In the genomic region with DNA sequence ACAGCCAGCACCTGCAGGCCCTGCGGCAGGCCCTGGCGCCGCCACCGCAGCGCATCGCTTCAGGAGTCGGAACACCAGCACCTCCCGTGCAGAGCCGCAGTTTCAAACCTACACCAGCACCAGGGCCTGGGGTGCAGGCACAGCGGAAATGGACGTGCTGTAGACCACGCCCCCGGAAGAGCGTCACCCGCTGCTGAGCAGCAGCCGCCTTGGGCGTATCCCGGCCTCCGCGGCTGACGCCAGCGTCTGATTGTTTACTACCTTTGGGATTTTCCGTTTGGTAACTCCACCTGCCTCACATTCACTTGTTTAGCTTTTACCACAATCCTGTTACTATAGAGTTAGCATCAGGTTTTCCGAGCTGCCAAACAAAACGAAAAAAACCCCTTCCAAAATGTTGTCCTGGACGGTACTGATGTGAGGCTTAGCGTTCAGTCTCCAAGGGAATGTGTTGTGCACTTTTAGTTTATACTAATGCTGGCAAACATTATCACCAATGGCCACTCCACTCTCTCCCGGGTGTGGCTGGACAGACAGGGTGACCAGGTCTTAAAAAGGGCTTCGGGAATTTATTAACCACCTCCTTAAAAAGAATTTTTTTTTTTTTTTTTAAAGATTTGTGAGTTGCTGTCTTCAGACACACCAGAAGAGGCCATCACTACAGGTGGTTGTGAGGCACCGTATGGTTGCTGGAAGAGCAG, we compare ENCODE assay signal across 8 mouse cellular contexts. TPM values are rescaled to one million over a fixed set of nuclear protein-coding genes. Genes with fewer than 3 reads are reported as not detected.
DNase-seq lines count a peak whose midpoint lies in the region; ATAC-seq lines count a peak whose summit lies in the region.

A gene (minus strand): TSS at position 150 of the 701 bp plus-strand sequence.

- H3K4me2 ChIP-seq in forebrain, embryonic 11.5 days (ENCODE audit: low read depth, low read length, severe bottlenecking) = peak within 1 kb of the TSS; percentile 83
- peak within 1 kb of the TSS; percentile 88 for H3K4me2 ChIP-seq in heart, embryonic 16.5 days (ENCODE audit: low read depth, low read length)
- peak within 1 kb of the TSS; percentile 88 for H3K4me2 ChIP-seq in liver, embryonic 15.5 days
- H3K4me2 ChIP-seq in neural tube, embryonic 12.5 days (replicated peaks) = peak within 1 kb of the TSS; percentile 86

- 3% methylated on average over 30 of the region's 30 CpGs for WGBS in forebrain, embryonic 11.5 days
- 1% methylated on average over 30 of the region's 30 CpGs for WGBS in heart, embryonic 16.5 days
- under 1% methylated on average over 30 of the region's 30 CpGs for WGBS in liver, embryonic 15.5 days (ENCODE audit: insufficient replicate concordance)
- 2% methylated on average over 30 of the region's 30 CpGs for WGBS in neural tube, embryonic 12.5 days

- peak within 1 kb of the TSS; percentile 78 for H3K4me3 ChIP-seq in forebrain, embryonic 11.5 days (ENCODE audit: low read depth, low read length)
- H3K4me3 ChIP-seq in heart, embryonic 16.5 days (ENCODE audit: low read length) = peak within 1 kb of the TSS; percentile 91
- H3K4me3 ChIP-seq in liver, embryonic 15.5 days (replicated peaks) = peak within 1 kb of the TSS; percentile 79
- H3K4me3 ChIP-seq in neural tube, embryonic 12.5 days = peak within 1 kb of the TSS; percentile 77

- peak within 1 kb of the TSS; percentile 91 for H3K9ac ChIP-seq in forebrain, embryonic 11.5 days (ENCODE audit: low read length)
- H3K9ac ChIP-seq in heart, embryonic 16.5 days (ENCODE audit: low read length) = peak within 1 kb of the TSS; percentile 94
- H3K9ac ChIP-seq in liver, embryonic 15.5 days = peak within 1 kb of the TSS; percentile 85
- H3K9ac ChIP-seq in neural tube, embryonic 12.5 days = peak within 1 kb of the TSS; percentile 88

- DNase-seq in CD8-positive naive resting alpha-beta T cell, adult 2 months (ENCODE audit: low read depth in 2 of 2, low spot score in 2 of 2) = peak; percentile 93 to 96
- peak; percentile 86 for DNase-seq in c-Kit-positive CD71-negative TER-119-negative erythroid progenitor cells, embryonic 14.5 days (ENCODE audit: low read depth)
- DNase-seq in forebrain, embryonic 11.5 days (ENCODE audit: low spot score) = peak; percentile 94
- DNase-seq in kidney, postnatal 36 days = peak; percentile 94 to 96
- peak; percentile 90 for DNase-seq in telencephalon, adult 2 months (ENCODE audit: low read depth, low spot score)

- peaks cover 14% of the 10 kb centered on the region for H3K36me3 ChIP-seq in forebrain, embryonic 11.5 days (ENCODE audit: control insufficient read depth, insufficient read depth, low read length)
- H3K36me3 ChIP-seq in heart, embryonic 16.5 days (ENCODE audit: control insufficient read depth, insufficient read depth) = peaks cover 43% of the 10 kb centered on the region
- H3K36me3 ChIP-seq in liver, embryonic 15.5 days (replicated peaks) = peaks cover 72% of the 10 kb centered on the region
- peaks cover 51% of the 10 kb centered on the region for H3K36me3 ChIP-seq in neural tube, embryonic 12.5 days

- no peaks in the 10 kb centered on the region for H3K9me3 ChIP-seq in forebrain, embryonic 11.5 days (ENCODE audit: control insufficient read depth, low read length)
- no peaks in the 10 kb centered on the region for H3K9me3 ChIP-seq in heart, embryonic 16.5 days (replicated peaks; ENCODE audit: control insufficient read depth, low read length)
- H3K9me3 ChIP-seq in liver, embryonic 15.5 days (replicated peaks) = no peaks in the 10 kb centered on the region
- H3K9me3 ChIP-seq in neural tube, embryonic 12.5 days = no peaks in the 10 kb centered on the region

- 0 out of 2 replicates have a peak, but pooled peaks cover 5% of the 10 kb centered on the region for H3K4me1 ChIP-seq in forebrain, embryonic 11.5 days (replicated peaks; ENCODE audit: control insufficient read depth, insufficient read depth, low read length)
- peaks cover 8% of the 10 kb centered on the region for H3K4me1 ChIP-seq in heart, embryonic 16.5 days (ENCODE audit: control insufficient read depth, insufficient read depth, low read length)
- H3K4me1 ChIP-seq in liver, embryonic 15.5 days (replicated peaks) = peaks cover 44% of the 10 kb centered on the region
- H3K4me1 ChIP-seq in neural tube, embryonic 12.5 days = 0 out of 2 replicates have a peak, but pooled peaks cover 2% of the 10 kb centered on the region

- no peaks in the 10 kb centered on the region for H3K27me3 ChIP-seq in forebrain, embryonic 11.5 days (ENCODE audit: control insufficient read depth, insufficient read depth, low read length)
- H3K27me3 ChIP-seq in heart, embryonic 16.5 days (ENCODE audit: control insufficient read depth, insufficient read depth, low read length) = no peaks in the 10 kb centered on the region
- H3K27me3 ChIP-seq in liver, embryonic 15.5 days = no peaks in the 10 kb centered on the region
- H3K27me3 ChIP-seq in neural tube, embryonic 12.5 days (replicated peaks) = no peaks in the 10 kb centered on the region

- ATAC-seq in forebrain, embryonic 11.5 days (replicated peaks; ENCODE audit: low FRiP score) = peak; percentile 98
- peak; percentile 98 for ATAC-seq in heart, embryonic 16.5 days (replicated peaks; ENCODE audit: extremely low read depth, insufficient read depth, low FRiP score)
- peak; percentile 99 for ATAC-seq in liver, embryonic 15.5 days (ENCODE audit: insufficient read depth)
- ATAC-seq in neural tube, embryonic 12.5 days (ENCODE audit: low FRiP score, low read depth) = peak; percentile 100

- H3K27ac ChIP-seq in forebrain, embryonic 11.5 days (ENCODE audit: low read depth, low read length) = peak within 1 kb of the TSS; percentile 88
- H3K27ac ChIP-seq in heart, embryonic 16.5 days (ENCODE audit: low read length) = peak within 1 kb of the TSS; percentile 97
- H3K27ac ChIP-seq in liver, embryonic 15.5 days (replicated peaks) = peak within 1 kb of the TSS; percentile 93
- peak within 1 kb of the TSS; percentile 86 for H3K27ac ChIP-seq in neural tube, embryonic 12.5 days

RNA-seq across cellular contexts. Expression of the gene that starts here (rescaled TPM):
- polyA plus RNA-seq in forebrain, embryonic 11.5 days (2014; fragmentation: Nextera tagmentation; extraction: Ambion mirVana) = 8.9 and 9.1 TPM in 2 replicates
- polyA plus RNA-seq in heart, embryonic 16.5 days (2015; fragmentation: Nextera tagmentation; extraction: Ambion mirVana) = 6.4 and 7.8 TPM in 2 replicates
- 3.8 and 4.7 TPM in 2 replicates for polyA plus RNA-seq in liver, embryonic 15.5 days (2015; fragmentation: Nextera tagmentation; extraction: Ambion mirVana)
- 9.3 and 10.8 TPM in 2 replicates for polyA plus RNA-seq in neural tube, embryonic 12.5 days (2016; fragmentation: Nextera tagmentation; extraction: Ambion mirVana)

Comparison
In these comparisons a context has a peak if more than half of its experiments do, and no peak if none do; other contexts are left out.
1. Peak in every context shown above with its lines: DNase-seq, ATAC-seq, H3K4me3 ChIP-seq and H3K27ac ChIP-seq.